Mouse (Mus musculus) kidney, embryonic 16.5 days (tissue): ENCODE measurements around the gene Cacnb3. TPM values are rescaled to one million over a fixed set of nuclear protein-coding genes. Genes with fewer than 3 reads are reported as not detected.
"Not testable (repeated sequence)": the region's sequence is repeated elsewhere in the genome, so short reads cannot be mapped to it uniquely, and the experiment has no call there.

Experiments
- ATAC-seq: fragments of 200-750 bp; cut with Nextera tagmentation; 2 replicates; pipeline ENCODE4 v1.8.0; 2017; ENCODE audit warnings: moderate TSS enrichment; ENCODE audit not compliant: low FRiP score, low TSS enrichment
- H3K27ac ChIP-seq: fragments of 300-500 bp; sonication (generic); 2 replicates; pipeline ENCODE4 v1.5.1; 2014; ENCODE audit warnings: low read length
- H3K27me3 ChIP-seq: fragments of 300-500 bp; sonication (generic); 2 replicates; pipeline ENCODE4 v1.6.1; 2014; ENCODE audit warnings: low read length, control low read depth, mixed read lengths; ENCODE audit not compliant: insufficient read depth
- H3K36me3 ChIP-seq: fragments of 300-500 bp; sonication (generic); 2 replicates; pipeline ENCODE4 v1.6.1; 2014; ENCODE audit warnings: low read length, control low read depth, mixed read lengths; ENCODE audit not compliant: insufficient read depth
- H3K4me1 ChIP-seq: fragments of 300-500 bp; sonication (generic); 2 replicates; pipeline ENCODE4 v1.6.1; 2014; ENCODE audit warnings: low read length, control low read depth, mixed read lengths; ENCODE audit not compliant: insufficient read depth
- H3K4me2 ChIP-seq: fragments of 300-500 bp; sonication (generic); replicated peaks from 2 replicates; pipeline ENCODE4 v1.6.1; 2014; ENCODE audit warnings: low read depth, low read length
- H3K4me3 ChIP-seq: fragments of 300-500 bp; sonication (generic); 2 replicates; pipeline ENCODE4 v1.5.1; 2014; ENCODE audit warnings: mild to moderate bottlenecking, low read length
- H3K9ac ChIP-seq: fragments of 300-500 bp; sonication (generic); replicated peaks from 2 replicates; pipeline ENCODE4 v1.6.1; 2014; ENCODE audit warnings: low read length
- H3K9me3 ChIP-seq: fragments of 300-500 bp; sonication (generic); 2 replicates; pipeline ENCODE4 v1.6.1; 2016; ENCODE audit warnings: low read length, control low read depth
- WGBS: fragments of 180-500 bp; shearing (Covaris S2); extraction: QIAGEN DNeasy Blood & Tissue Kit; methylation state at CpG from one replicate; pipeline ENCODE4 v1.1.7; 2014; 5-methylcytosine and 5-hydroxymethylcytosine counted together
- polyA plus RNA-seq: library from polyadenylated mRNA; unstranded; fragments of >200 nt; fragmentation: Nextera tagmentation; extraction: Ambion mirVana; gene quantifications from 2 replicates; pipeline ENCODE4 v1.2.1, GENCODE M21; 2015

Cacnb3 gene
- polyA plus RNA-seq, result 34.4 and 34.9 TPM in 2 replicates

DNA sequence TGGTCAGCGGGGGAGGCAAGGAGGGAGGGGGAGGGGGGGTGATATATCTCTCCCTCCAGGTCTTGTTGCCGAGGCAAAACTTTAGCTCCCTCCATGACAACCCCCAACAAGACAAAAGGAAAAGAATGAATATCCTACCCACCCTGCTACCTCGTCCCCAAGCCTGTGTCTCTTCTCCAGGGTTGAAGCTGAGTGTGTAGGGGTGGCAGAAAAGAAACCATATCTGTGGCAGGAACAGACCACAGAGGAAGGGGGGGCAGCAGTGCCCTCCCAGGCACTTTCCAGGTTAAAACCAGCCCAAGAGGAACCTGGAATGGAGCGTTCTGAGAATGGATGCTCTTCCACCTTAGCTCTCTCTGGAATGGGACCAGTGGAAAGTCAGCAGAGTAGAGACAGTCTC, at the start of gene Cacnb3:
Gene Cacnb3, plus strand, starts transcription at position 301 of the 400 bp plus-strand sequence.
- 35% methylated on average over 3 of the region's 4 CpGs for WGBS
- Histone ChIP-seq H3K9me3 (no peaks in the 10 kb centered on the region), H3K27ac (no peak within 1 kb of the TSS), H3K4me1 (peaks cover 72% of the 10 kb centered on the region), H3K4me2 (peak within 1 kb of the TSS; percentile 99), H3K4me3 (peak within 1 kb of the TSS; percentile 86), H3K9ac (peak within 1 kb of the TSS; percentile 66), H3K27me3 (peaks cover 25% of the 10 kb centered on the region), H3K36me3 (no peaks in the 10 kb centered on the region)
- ATAC-seq, result no peak

DNA sequence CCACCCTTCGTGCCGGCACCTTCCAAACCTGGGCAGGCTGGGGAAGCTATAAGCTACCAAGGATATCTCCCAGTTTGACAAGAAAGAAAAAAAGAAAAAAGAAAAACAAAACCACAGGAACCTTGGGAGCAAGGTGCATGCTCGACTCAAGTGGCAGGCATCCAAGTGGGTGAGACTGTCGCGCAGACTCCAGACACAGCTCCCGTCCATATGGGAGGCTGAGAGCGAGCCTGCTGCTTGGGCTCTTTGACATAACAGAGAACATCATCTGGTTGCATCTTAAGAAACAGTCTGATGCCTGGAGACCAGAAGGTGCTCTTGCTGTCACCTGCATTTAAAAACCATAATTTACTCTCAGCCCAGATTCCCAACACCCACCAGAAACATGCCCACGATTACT, 48.2 kb upstream of the Cacnb3 start:
- Histone ChIP-seq H3K4me3 (no peak overlapping the region), H3K4me1 (no peaks in the 10 kb centered on the region), H3K9ac (0 out of 2 replicates have a peak overlapping the region, but pooled peaks have one; percentile 11), H3K27ac (no peak overlapping the region), H3K4me2 (no peak overlapping the region), H3K36me3 (no peaks in the 10 kb centered on the region), H3K27me3 (no peaks in the 10 kb centered on the region), H3K9me3 (no peaks in the 10 kb centered on the region)
- no peak for ATAC-seq
- WGBS, result 76% methylated on average over 8 of the region's 8 CpGs

DNA sequence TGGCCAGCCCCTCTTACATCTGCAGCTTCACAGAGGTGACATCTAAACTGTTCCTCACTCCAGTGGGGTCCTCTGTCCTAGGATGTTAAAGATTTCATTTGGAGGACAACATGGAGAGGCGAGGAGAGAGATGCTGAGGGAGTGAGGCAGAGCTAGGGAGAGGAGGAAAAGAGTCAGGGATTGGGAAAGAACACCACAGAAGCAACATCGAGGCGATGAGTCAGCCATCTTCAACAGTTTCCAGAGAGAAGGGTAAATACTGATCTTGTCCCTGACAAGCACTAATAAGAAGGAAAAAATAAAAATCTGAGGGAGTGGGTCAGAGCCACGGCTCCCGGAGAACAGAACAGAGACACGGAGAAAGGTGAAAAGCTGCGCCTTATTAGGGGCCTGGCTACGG, 47.6 kb upstream of the Cacnb3 start:
- no peak overlapping the region for H3K4me2 ChIP-seq
- WGBS, result 71% methylated on average over 8 of the region's 8 CpGs
- H3K27ac ChIP-seq, result no peak overlapping the region
- ATAC-seq, result no peak
- no peaks in the 10 kb centered on the region for H3K27me3 ChIP-seq
- H3K36me3 ChIP-seq, result no peaks in the 10 kb centered on the region
- no peaks in the 10 kb centered on the region for H3K4me1 ChIP-seq
- no peaks in the 10 kb centered on the region for H3K9me3 ChIP-seq
- H3K4me3 ChIP-seq, result no peak overlapping the region
- H3K9ac ChIP-seq, result 0 out of 2 replicates have a peak overlapping the region, but pooled peaks have one; percentile 11

DNA sequence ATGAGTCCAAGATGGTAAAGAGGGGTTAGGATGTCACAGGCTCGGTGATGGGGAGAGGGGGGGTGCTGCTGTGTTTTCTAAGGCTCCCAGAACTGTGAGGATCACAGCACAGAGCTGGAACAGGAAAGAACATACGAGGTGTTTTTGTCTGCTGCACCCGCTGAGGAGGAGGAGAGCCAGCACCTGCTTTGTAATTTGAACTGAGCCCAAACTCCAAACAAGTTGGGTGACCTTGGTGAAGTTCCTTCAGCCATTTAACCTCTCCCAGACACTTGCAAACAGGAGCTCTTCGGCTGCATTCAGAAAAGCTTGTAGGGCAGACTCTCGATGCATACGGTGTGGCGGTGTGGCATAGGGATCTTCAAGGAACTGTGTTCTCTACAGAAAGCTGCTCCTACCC, 45.2 kb upstream of the Cacnb3 start:
- no peak overlapping the region for H3K4me3 ChIP-seq
- no peak for ATAC-seq
- peak overlapping the region; percentile 20; the same call in 1 of the 2 replicates for H3K9ac ChIP-seq
- H3K4me2 ChIP-seq, result no peak overlapping the region
- no peaks in the 10 kb centered on the region for H3K4me1 ChIP-seq
- H3K36me3 ChIP-seq, result peaks cover 4% of the 10 kb centered on the region; the same call in 1 of the 2 replicates
- no peaks in the 10 kb centered on the region for H3K27me3 ChIP-seq
- 23% methylated on average over 7 of the region's 7 CpGs for WGBS
- H3K27ac ChIP-seq, result 0 out of 2 replicates have a peak overlapping the region, but pooled peaks have one; percentile 11
- H3K9me3 ChIP-seq, result no peaks in the 10 kb centered on the region

DNA sequence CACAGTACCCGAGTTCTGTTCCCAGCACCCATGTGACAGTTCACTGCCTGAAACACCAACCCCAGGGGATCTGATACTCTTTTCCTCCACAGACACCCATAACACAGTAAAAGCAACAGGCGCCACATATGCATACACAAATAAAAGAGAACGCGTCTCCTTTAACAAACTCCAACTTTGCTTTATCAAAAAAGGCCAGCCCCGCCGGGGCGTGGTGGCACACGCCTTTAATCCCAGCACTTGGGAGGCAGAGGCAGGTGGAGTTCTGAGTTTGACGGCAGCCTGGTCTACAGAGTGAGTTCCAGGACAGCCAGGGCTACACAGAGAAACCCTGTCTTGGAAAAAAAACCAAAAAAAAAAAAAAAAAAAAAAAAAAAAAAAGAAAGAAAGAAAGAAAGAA, 44.5 kb upstream of the Cacnb3 start:
- not testable (repeated sequence) for H3K4me3 ChIP-seq, H3K9ac ChIP-seq, ATAC-seq, H3K4me2 ChIP-seq, H3K36me3 ChIP-seq, H3K9me3 ChIP-seq, H3K27ac ChIP-seq, H3K4me1 ChIP-seq, H3K27me3 ChIP-seq
- 83% methylated on average over 9 of the region's 9 CpGs for WGBS

DNA sequence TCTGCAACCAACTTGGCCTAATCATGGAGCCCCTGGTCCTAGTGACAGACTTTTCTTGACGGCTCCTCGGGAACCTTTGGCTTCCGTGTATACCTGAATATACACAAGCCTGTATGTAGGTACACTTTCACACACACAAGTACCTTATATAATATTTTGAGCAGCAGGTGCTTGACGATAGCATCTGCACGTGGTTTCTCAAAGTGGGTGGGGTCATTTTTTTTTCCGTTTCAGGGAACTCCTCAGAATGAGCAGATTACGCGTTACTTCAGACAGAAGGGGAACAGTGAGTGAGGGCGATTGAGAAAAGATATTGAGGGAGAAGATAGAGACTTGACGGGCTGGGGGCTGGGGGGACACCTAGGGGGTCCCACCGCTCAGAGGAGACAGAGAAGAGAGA, 42.9 kb upstream of the Cacnb3 start:
- H3K36me3 ChIP-seq, result peaks cover 20% of the 10 kb centered on the region
- no peak overlapping the region for H3K27ac ChIP-seq
- H3K27me3 ChIP-seq, result no peaks in the 10 kb centered on the region
- WGBS, result 90% methylated on average over 11 of the region's 11 CpGs
- H3K4me2 ChIP-seq, result no peak overlapping the region
- H3K4me3 ChIP-seq, result no peak overlapping the region
- H3K9me3 ChIP-seq, result no peaks in the 10 kb centered on the region
- no peak for ATAC-seq
- no peaks in the 10 kb centered on the region for H3K4me1 ChIP-seq
- H3K9ac ChIP-seq, result no peak overlapping the region

DNA sequence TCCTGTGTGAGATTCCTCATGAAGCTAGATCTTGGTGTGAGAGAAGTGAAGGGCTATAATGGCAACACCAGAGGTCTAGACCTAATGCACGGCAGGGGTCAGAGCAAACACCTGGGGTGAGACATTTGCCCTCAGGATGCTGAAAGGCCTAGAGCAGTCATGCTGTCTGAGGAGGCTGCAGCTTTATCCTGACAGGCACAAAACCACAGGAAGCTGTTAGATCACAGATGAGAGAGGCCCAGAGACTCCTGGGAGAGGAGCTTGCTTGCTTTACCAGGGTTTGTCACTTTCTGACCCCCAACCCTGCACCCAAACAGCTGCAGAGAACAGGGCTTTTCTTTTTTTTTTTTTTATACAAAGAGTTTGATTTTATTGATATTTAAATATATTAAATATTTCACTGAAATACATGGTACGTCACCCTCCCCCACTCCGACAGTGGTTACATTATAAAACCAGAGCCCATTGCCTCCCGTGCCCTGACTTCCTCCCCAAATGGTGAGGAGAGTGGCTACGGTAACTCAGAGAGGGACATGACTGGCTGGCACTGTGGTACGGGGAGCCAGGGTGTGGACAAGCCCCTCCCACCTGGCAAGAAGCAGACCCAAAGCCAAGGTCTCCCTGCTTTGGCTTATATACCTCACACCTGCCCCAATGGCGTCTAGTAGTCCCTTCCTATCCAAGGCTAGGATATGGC, 40.9 kb upstream of the Cacnb3 start:
- Histone ChIP-seq H3K27ac (no peak overlapping the region), H3K4me1 (no peaks in the 10 kb centered on the region), H3K4me3 (no peak overlapping the region), H3K36me3 (peaks cover 40% of the 10 kb centered on the region), H3K4me2 (no peak overlapping the region), H3K9me3 (no peaks in the 10 kb centered on the region), H3K27me3 (no peaks in the 10 kb centered on the region), H3K9ac (no peak overlapping the region)
- 68% methylated on average over 7 of the region's 7 CpGs for WGBS
- ATAC-seq, result no peak

DNA sequence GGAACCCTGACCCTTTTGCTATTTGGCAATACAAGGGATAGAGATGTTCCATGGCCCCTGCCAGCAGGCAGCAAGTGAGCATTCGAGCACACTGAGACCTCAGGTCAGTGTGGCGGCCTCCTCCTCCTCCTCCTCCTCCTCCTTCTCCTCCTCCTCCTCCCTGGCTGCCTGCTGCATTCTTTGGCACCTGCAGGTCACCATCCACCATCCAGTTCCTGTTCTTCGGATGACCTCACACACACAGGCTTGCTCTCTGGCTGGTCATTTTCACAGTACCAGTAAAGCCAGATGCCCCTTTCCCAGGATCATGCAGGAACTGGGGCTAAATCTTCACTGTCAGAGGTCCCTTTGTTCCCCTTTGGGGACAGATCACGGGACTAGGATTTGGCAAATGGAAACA, 39.2 kb upstream of the Cacnb3 start:
- H3K27ac ChIP-seq, result no peak overlapping the region
- H3K9ac ChIP-seq, result no peak overlapping the region
- H3K4me1 ChIP-seq, result no peaks in the 10 kb centered on the region
- no peaks in the 10 kb centered on the region for H3K9me3 ChIP-seq
- 58% methylated on average over 4 of the region's 4 CpGs for WGBS
- H3K4me2 ChIP-seq, result no peak overlapping the region
- no peak overlapping the region for H3K4me3 ChIP-seq
- H3K36me3 ChIP-seq, result peaks cover 55% of the 10 kb centered on the region
- no peaks in the 10 kb centered on the region for H3K27me3 ChIP-seq
- ATAC-seq, result no peak

DNA sequence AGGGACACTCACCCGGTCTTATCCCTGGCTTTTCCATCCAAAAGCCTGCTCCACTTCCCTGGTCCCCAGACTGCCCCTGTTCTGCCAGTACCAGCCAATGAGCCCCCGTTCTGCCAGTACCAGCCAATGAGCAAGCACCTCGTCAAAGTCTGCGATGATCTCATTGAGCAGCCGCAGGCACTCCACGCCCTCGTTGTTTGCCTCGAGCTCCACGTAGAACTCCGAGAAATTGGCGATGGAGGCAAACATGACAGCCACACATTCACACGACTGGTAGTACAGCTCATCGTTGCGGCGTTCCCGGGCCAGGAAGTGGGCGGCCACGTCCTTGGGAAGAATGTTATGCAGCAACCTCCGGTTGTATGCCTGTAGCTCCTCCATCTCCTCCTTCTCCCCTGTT, 36.4 kb upstream of the Cacnb3 start:
- Histone ChIP-seq H3K4me1 (no peaks in the 10 kb centered on the region), H3K4me3 (no peak overlapping the region), H3K9ac (no peak overlapping the region), H3K9me3 (no peaks in the 10 kb centered on the region), H3K4me2 (no peak overlapping the region), H3K27ac (no peak overlapping the region), H3K27me3 (no peaks in the 10 kb centered on the region), H3K36me3 (peaks cover 81% of the 10 kb centered on the region)
- no peak for ATAC-seq
- 86% methylated on average over 19 of the region's 19 CpGs for WGBS

DNA sequence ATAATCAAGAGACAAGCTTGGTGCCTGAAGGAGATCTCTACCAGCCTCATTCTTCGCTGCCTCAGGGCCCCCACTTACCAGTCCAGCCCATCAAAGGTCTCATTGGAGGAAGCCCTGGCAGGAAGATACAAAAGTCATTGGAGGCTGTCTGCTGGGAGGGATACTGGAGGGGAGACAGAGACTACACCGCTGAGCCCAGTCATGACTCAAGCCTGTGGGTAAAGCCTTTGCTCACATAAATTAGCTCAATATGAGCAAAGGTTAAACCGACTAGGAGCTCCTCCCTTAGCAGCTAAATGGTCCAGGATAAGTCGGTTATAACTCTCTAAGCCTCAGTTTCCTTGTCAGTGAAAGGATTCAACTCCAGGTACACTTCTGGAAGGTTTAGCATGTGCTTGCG, 35.6 kb upstream of the Cacnb3 start:
- H3K36me3 ChIP-seq, result peaks cover 87% of the 10 kb centered on the region
- no peak overlapping the region for H3K27ac ChIP-seq
- no peaks in the 10 kb centered on the region for H3K27me3 ChIP-seq
- H3K9me3 ChIP-seq, result no peaks in the 10 kb centered on the region
- ATAC-seq, result no peak
- H3K4me1 ChIP-seq, result no peaks in the 10 kb centered on the region
- WGBS, result 85% methylated on average over 5 of the region's 5 CpGs
- no peak overlapping the region for H3K4me2 ChIP-seq
- no peak overlapping the region for H3K4me3 ChIP-seq
- H3K9ac ChIP-seq, result no peak overlapping the region
